In the genomic region with DNA sequence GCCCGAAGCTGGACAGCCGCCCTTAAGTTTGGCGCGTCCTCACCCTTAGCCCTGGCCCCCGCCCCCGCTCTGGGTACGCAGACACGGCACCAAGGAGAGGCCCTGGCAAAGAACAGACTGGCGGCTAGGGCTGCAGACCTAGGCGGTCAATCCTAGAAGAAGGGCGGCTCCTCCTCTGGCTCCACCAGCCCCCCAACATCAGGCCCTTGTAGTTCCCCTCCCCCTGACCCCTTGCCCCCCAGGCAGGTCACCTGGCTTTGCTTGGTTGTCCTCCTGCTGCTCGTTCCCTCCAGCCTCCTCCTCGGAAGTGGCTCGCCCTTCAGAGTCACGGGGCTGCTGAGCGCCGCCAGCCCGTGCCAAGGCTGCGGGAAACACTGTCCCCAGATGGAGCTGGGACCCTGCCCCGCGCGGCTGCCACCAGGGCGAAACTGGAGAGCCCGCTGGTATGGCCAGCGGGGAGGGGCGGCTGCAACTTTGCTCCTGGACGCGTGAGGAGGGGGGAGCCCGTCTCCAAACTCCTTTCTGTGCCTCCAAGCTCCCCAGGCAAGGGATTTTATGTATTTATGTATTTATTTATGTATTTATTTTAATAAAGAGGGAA, we compare ENCODE assay signal across 8 mouse cellular contexts. TPM values are rescaled to one million over a fixed set of nuclear protein-coding genes. Genes with fewer than 3 reads are reported as not detected.
DNase-seq lines count a peak whose midpoint lies in the region; ATAC-seq and TF ChIP-seq lines count a peak whose summit lies in the region.

No protein-coding gene starts in this region.

- peak overlapping the region; percentile 37 for H3K4me3 ChIP-seq in cortical plate, adult 2 months (ENCODE audit: insufficient read depth, low read length)
- peak overlapping the region; percentile 65 for H3K4me3 ChIP-seq in heart, embryonic 10.5 days

- no peak for TF ChIP-seq POLR2A in cortical plate, adult 2 months (IDR thresholded peaks at IDR 0.05; ENCODE audit: extremely low read depth, insufficient read depth, low read length)

- 0 out of 2 replicates have a peak, but pooled peaks cover 8% of the 10 kb centered on the region for H3K27me3 ChIP-seq in heart, embryonic 10.5 days (ENCODE audit: insufficient read depth, poor library complexity, severe bottlenecking)

- DNase-seq in frontal cortex, postnatal 36 days (ENCODE audit: low spot score in 2 of 2): no peak
- DNase-seq in heart, embryonic 10.5 days (ENCODE audit: low spot score): peak; percentile 74
- peak; percentile 22 for DNase-seq in kidney, adult 9 months
- peak; percentile 48 for DNase-seq in lung, postnatal 10 days
- peak; percentile 48 for DNase-seq in retina, postnatal 1 day
- no peak for DNase-seq in frontal cortex, postnatal 25 days (ENCODE audit: low spot score in 2 of 2)

- H3K4me1 ChIP-seq in cortical plate, adult 2 months (ENCODE audit: control insufficient read depth, insufficient read depth, low read length): no peaks in the 10 kb centered on the region
- no peaks in the 10 kb centered on the region for H3K4me1 ChIP-seq in heart, embryonic 10.5 days

- WGBS in heart, embryonic 10.5 days: 19% methylated on average over 29 of the region's 29 CpGs

- no peaks in the 10 kb centered on the region for H3K9me3 ChIP-seq in heart, embryonic 10.5 days

- TF ChIP-seq CTCF in cortical plate, adult 2 months (IDR thresholded peaks at IDR 0.05; ENCODE audit: extremely low read depth, insufficient read depth, low read length): no peak

- H3K36me3 ChIP-seq in heart, embryonic 10.5 days: no peaks in the 10 kb centered on the region

- peak; percentile 13; the same call in 1 of the 2 replicates for ATAC-seq in frontal cortex, adult (ENCODE audit: low TSS enrichment)

- no peak overlapping the region for H3K27ac ChIP-seq in cortical plate, adult 2 months (ENCODE audit: insufficient read depth, low read length)
- H3K27ac ChIP-seq in heart, embryonic 10.5 days: peak overlapping the region; percentile 79

RNA-seq across cellular contexts. Expression of gene Arhgef6, which starts 12.6 kb away (rescaled TPM):
- polyA plus RNA-seq in cortical plate, adult 2 months (2012; rRNA removed): 13.4 and 17.1 TPM in 2 replicates
- polyA plus RNA-seq in heart, embryonic 10.5 days (2016; fragmentation: Nextera tagmentation; extraction: Ambion mirVana): 10.7 and 18.9 TPM in 2 replicates

Comparison
In these comparisons a context has a peak if more than half of its experiments do, and no peak if none do; other contexts are left out.
1. DNase-seq: peak in heart, embryonic 10.5 days (single experiment), kidney, adult 9 months (single experiment), lung, postnatal 10 days (single experiment) and retina, postnatal 1 day (single experiment); none in frontal cortex, postnatal 36 days (0 of 2) and frontal cortex, postnatal 25 days (0 of 2).